Mouse (Mus musculus): ENCODE measurements around the gene Bpgm.

The Bpgm gene

GRCm38 (mm10) chr6:34533055-34533454 is 57.0 kb downstream of the Bpgm start:
- no peak for DNase-seq

GRCm38 (mm10) chr6:34533896-34534295 is 57.9 kb downstream of the Bpgm start:
- no peak for DNase-seq

- DNase-seq, result peak in 1 of 2 experiments; percentile 35
Measured at GRCm38 (mm10) chr6:34542866-34543265, 66.9 kb downstream of the Bpgm start.

- DNase-seq, result peak; percentile 10 to 29
Measured at GRCm38 (mm10) chr6:34543303-34544206, 67.5 kb downstream of the Bpgm start.

GRCm38 (mm10) chr6:34544207-34544602 is 68.2 kb downstream of the Bpgm start:
- DNase-seq, result no peak

- DNase-seq, result peak in 1 of 2 experiments; percentile 8
Measured at GRCm38 (mm10) chr6:34545286-34545685, 69.3 kb downstream of the Bpgm start.

- no peak for DNase-seq
Measured at GRCm38 (mm10) chr6:34548406-34548990, 72.5 kb downstream of the Bpgm start.

- peak; percentile 56 to 89 for DNase-seq
Measured at GRCm38 (mm10) chr6:34549017-34549416, 73.0 kb downstream of the Bpgm start.

GRCm38 (mm10) chr6:34552489-34553157 is 76.6 kb downstream of the Bpgm start:
- no peak for DNase-seq

- DNase-seq, result peak in 1 of 2 experiments; percentile 6
Measured at GRCm38 (mm10) chr6:34554291-34554997, 78.4 kb downstream of the Bpgm start.
